Mouse (Mus musculus) cerebral cortex, adult 2 months (tissue): ENCODE data around the gene Hsd17b2.

Source experiments
- whole genome bisulfite sequencing: fragments of 180-500 bp; shearing (Covaris S2); methylation state at CpG from one replicate; pipeline ENCODE4 v1.1.7; 2018; 5-methylcytosine and 5-hydroxymethylcytosine counted together

The Hsd17b2 gene

GRCm38 (mm10) chr8:117714604-117715003 lies 12.9 kb downstream of the Hsd17b2 start:
- WGBS: 87% methylated on average over 5 of the region's 5 CpGs

DNA sequence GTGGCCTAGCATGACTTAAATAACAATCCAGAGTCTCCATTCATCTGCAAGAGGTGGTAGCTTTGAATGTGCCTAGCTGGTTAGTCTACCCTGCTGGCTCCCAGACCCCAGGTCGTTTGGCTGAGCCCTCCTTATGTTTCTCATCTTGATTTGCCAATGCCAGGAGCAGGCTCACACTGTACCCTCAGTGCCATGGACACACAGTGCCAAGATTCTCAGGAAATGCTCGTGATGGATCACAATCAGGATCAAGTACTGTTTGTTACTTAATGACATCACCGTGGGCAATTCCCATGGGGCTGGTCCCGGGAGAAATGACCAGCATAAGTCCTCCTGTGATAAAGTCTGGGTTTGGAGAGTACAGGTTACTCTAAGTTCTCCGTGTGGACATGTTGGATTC lies 14.2 kb downstream of the Hsd17b2 start:
- WGBS: 73% methylated on average over 5 of the region's 5 CpGs

GRCm38 (mm10) chr8:117718152-117718860 lies 16.6 kb downstream of the Hsd17b2 start:
- WGBS: 82% methylated on average over 14 of the region's 14 CpGs

GRCm38 (mm10) chr8:117726467-117726866 lies 24.8 kb downstream of the Hsd17b2 start:
- 63% methylated on average over 7 of the region's 7 CpGs for WGBS

DNA sequence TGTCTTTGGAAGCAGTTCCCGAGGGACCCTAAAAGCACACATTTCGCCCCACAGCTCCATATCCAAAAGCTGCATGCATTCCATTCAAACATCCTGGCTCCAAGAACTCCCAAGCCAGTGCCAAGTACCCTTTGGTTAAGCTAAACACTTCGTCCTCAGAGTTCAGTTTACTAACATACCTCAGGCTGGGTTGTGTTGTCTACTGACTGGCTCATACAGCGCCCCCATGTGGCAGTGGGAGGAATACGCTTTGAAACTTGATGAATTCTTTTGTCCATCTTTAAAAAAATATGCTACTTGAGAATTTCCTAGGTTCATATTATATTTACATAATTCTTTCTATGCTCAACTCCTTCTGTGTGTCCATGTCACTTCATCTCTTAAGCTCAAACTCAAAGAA lies 25.9 kb downstream of the Hsd17b2 start:
- 55% methylated on average over 5 of the region's 5 CpGs for WGBS

DNA sequence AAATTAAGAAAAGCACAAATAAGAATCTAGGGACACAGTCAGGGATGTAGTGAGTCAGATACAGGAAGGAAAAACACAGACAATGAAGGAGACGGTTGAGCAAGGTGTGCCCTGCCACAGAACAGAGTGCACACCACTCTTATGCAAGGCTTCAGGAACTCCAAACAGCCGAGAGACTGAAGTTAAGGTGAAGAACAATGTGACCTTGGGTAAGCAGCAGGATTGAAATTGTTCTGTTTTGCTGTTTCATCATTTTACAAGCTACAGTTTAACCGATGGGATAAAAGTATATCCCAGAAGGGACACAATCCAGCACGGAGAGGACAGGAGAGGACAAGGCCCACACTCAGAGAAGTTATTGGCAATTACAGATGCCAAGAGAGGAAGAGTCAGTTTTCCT lies 26.5 kb downstream of the Hsd17b2 start:
- 85% methylated on average over 4 of the region's 4 CpGs for WGBS

- WGBS: 69% methylated on average over 10 of the region's 10 CpGs
Observed at GRCm38 (mm10) chr8:117730980-117731379, 29.3 kb downstream of the Hsd17b2 start.

GRCm38 (mm10) chr8:117736657-117737175 lies 35.0 kb downstream of the Hsd17b2 start:
- 88% methylated on average over 3 of the region's 3 CpGs for WGBS

- 100% methylated on average over 1 of the region's 1 CpGs for WGBS
Observed at GRCm38 (mm10) chr8:117738206-117738605, 36.5 kb downstream of the Hsd17b2 start.

DNA sequence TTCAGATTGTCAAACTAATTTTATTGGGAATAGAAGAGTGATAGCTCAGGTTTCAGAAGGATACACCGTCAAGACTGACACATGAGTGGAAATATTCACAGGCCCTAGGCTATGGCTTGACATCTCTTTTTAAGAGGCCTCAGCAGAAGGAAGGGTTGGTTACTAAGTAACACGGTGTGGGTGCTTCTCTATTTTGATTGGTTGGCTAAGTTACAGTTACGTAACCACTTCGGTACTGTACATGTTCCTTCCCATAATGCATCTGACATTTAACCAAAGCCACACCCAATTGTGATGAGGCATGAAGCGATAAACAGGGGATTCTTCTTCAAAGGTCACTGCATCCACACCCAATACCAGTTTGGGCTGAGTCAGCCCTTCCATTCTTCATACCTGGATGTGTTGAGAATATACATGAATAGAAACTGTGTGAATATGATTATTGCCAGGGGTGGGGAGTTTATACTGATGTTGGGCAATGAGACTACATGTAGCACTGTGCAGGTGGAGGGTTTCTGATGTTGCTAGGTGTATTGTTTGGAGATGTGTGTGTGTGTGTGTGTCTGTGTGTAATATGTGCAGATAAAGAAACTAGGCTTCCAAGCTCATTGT lies 38.8 kb downstream of the Hsd17b2 start:
- 83% methylated on average over 5 of the region's 5 CpGs for WGBS

DNA sequence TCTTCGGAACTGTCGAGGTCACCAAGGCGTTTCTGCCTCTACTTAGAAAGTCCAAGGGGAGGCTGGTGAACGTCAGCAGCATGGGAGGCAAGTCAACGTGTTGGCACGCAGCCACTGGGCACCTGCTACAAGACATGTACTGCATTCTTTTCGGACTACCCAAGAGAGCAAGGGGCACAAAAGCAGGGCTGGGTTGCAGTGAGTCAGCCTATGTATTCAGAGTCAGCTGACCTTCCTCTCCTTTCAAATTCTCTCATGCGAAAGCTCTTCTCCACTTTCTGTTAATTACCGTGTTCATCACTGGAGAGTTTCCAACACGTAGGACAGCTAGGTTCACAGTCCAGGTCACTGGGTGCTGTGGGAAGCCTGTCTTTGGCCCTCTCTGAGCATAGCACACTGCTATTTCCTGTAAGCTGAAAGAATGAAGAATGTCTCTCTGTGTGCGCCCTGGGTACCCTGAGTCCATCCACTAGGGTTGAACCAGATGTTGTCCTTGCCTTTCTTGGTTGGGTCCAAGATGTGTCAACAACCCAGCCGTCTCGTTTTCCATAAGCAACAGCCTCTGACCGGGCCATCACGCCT lies 40.8 kb downstream of the Hsd17b2 start:
- 73% methylated on average over 15 of the region's 15 CpGs for WGBS

DNA sequence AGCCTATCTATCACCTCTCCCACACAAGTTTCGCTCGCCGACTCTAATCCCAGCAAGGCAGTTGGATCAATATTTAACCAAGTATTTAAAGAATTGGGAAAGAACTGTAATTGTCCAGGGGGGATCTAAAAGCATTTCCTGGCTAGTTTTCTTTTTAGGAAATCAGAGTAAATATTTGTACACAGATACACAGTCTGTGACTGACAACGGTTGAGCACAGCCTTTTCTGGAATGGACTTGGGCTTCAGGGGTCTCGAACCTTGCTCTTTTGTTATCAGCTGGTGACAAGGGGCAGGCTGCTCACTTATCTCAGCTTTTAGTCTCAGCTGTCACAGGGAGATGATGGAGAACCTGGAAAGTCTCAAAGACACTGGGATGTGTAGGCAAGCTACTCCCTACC lies 44.9 kb downstream of the Hsd17b2 start:
- WGBS: 92% methylated on average over 5 of the region's 5 CpGs

GRCm38 (mm10) chr8:117747428-117747827 lies 45.7 kb downstream of the Hsd17b2 start:
- WGBS: 54% methylated on average over 2 of the region's 2 CpGs

- 80% methylated on average over 9 of the region's 9 CpGs for WGBS
Observed at GRCm38 (mm10) chr8:117747886-117748730, 46.4 kb downstream of the Hsd17b2 start.

GRCm38 (mm10) chr8:117749436-117749835 lies 47.7 kb downstream of the Hsd17b2 start:
- WGBS: 77% methylated on average over 2 of the region's 2 CpGs

GRCm38 (mm10) chr8:117757900-117758299 lies 56.2 kb downstream of the Hsd17b2 start:
- WGBS: 91% methylated on average over 11 of the region's 11 CpGs

- WGBS: 86% methylated on average over 6 of the region's 6 CpGs
Observed at GRCm38 (mm10) chr8:117762776-117763175, 61.1 kb downstream of the Hsd17b2 start.

DNA sequence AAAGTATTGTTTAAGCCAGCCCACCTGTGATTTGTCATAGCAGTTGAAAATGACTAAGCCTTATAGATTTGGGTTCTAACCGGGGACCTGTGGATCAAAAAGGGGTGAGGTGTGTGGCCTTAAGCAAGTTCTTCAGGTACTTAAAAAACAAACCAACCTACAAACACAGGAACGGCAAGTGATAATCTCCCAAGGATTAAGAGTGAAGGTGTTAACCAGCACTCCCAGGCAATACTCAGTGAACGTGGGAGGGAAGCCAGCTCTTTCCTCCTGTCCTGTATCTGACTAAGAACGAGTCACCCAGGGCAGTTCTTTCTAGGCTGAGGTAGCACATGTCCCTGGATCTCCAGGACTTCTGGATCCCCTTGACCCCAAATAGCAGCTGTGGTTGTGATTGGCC lies 62.9 kb downstream of the Hsd17b2 start:
- 77% methylated on average over 4 of the region's 4 CpGs for WGBS

DNA sequence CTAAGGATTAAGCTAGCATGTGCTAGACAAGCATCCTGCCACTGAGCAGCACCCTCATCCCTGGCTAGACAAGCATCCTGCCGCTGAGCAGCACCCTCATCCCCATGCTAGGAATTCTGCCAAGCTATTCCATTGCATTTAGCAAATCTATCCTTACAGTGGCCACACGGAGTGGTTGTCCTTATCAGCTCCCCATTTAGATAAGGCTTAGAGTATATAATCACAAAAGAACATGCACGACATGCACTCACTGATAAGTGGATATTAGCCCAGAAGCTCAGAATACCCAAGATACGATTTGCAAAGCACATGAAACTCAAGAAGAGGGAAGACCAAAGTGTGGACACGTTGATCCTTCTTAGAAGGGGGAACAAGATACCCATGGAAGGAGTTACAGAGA lies 64.2 kb downstream of the Hsd17b2 start:
- 80% methylated on average over 5 of the region's 5 CpGs for WGBS

- 82% methylated on average over 7 of the region's 7 CpGs for WGBS
Observed at GRCm38 (mm10) chr8:117768971-117769370, 67.3 kb downstream of the Hsd17b2 start.

DNA sequence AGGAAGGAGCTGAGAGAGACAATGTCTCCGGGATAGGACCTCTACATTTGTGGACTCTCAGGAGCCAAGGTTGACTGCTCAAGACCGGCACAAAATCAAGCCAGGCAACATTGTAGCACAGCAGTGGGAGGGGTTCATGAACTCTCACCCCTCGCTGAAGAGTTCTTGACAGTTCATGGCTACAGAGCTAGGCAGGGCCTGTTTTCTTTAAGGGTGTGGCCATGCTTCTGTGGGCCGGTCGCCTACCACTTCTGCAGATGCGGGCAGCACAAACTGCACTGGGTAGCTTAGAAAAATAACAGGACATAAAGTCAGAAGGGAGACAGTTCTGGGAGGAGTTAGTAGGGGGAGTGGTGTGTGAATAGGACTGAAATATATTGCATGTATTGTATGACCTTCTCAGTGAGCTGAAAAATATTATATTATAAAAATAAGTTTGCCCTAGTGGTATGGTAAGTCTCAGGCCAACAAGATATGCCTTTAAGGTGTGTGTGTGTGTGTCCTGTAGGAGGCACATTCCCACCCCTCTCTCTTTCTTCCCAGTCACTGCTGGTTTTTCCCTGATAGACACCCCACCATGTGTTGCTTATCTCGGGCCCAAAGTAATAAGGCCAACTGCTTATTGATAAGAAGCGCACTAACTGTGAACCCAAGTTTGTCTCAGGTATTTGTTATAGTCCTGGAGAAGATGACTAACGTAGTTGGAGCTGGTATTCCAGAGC lies 69.6 kb downstream of the Hsd17b2 start:
- WGBS: 89% methylated on average over 9 of the region's 9 CpGs
